Mouse (Mus musculus) 3134 (cell line): ENCODE data around the gene Alox12b.

Source experiments
- DNase-seq: peaks from one replicate; pipeline ENCODE4 v3.0.0-alpha.2; 2011; ENCODE audit warnings: low spot score; ENCODE audit not compliant: insufficient read length; ENCODE audit errors: extremely low read depth

Gene Alox12b

DNA sequence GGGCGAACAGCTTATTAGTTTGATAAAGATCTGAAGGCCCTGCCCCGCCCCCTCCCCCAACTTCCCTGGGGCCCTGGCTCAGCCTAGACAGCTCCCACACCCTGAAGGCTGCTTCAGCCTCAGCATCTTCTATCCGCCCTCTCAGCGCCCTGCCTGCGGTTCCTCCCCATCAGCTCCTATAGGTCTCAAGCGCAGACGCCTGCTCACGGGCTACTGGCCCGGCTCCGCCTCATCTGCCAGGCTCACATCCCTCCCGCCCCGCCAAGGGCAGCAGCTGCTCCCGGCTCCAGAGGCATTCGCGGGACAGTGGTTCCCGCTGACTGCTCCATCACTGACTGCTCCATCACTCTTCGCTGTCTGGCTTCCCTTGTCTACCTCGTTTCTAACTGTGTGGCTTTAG is at the start of gene Alox12b:
TSS of gene Alox12b (plus strand) at position 190 of the 400 bp plus-strand sequence.
- no peak for DNase-seq

DNA sequence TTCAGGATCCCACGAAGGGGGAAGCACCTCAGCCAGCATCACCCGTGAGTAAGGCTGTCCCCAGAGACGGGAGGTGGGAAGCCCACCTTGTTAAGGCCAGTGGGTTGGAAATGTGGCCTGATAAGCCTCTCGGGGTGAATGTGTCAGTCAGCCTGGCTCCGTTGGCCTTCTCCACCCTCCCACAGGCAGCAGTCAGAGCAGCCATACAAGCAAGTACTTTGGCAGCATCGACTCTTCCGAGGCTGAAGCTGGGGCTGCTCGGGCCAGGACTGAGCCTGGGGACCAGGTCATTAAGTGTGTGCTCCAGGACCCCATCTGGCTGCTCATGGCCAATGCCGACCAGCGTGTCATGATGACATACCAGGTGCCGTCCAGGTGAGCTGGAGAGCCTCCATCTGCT is 49.1 kb upstream of the Alox12b start:
- no peak for DNase-seq

DNA sequence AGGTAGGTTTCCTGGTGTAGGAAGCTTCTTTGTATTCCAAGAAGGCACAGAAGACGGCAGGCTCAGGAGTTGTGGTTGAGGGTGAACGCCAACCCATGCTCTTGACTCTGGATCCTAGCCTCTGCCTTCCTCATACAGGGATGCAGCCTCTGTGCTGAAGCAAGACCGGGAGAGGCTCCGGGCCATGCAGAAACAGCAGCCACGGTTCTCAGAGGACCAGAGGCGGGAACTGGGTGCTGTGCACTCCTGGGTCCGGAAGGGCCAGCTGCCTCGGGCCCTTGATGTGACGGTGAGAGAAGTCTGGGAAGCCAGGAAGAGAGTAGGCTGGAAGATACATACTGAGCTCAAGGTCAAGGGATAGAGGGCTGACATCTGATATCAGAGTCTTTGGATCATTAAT is 48.6 kb upstream of the Alox12b start:
- DNase-seq: no peak

DNA sequence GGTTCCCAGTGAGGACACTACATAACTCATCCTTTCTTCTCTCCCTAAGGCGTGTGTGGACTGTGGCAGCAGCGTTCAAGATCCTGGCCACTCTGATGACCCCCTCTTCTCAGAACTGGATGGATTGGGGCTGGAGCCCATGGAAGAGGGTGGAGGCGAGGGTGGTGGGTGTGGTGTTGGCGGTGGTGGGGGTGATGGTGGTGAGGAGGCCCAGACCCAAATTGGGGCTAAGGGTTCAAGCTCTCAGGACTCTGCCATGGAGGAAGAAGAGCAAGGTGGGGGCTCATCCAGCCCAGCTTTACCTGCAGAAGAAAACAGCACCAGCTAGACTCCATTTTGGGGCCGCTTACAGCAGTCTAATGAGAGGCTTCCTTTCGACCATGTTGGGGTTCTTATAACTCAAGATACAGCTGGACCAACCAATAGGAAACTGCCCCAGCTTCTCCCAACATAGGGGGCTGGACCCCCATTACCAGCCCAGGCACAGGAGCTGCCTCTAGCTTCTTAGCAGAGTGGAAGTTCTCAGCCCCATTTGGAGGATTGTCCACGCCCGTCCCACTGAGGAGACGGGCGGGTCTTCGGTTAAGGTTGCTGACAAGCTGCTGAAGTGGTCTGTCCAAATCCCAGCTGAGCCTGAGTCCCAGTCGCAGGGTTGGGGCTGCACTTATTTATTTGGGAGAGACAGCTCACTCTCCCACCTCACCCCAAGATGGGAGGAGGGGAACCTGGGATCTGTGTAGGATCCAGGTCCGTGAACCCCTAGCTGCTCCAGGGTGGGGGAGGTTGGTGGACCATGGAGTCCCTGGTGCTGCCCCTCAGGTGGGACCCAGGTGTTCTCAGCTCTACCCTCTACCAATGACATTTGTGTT is 47.5 kb upstream of the Alox12b start:
- no peak for DNase-seq

DNA sequence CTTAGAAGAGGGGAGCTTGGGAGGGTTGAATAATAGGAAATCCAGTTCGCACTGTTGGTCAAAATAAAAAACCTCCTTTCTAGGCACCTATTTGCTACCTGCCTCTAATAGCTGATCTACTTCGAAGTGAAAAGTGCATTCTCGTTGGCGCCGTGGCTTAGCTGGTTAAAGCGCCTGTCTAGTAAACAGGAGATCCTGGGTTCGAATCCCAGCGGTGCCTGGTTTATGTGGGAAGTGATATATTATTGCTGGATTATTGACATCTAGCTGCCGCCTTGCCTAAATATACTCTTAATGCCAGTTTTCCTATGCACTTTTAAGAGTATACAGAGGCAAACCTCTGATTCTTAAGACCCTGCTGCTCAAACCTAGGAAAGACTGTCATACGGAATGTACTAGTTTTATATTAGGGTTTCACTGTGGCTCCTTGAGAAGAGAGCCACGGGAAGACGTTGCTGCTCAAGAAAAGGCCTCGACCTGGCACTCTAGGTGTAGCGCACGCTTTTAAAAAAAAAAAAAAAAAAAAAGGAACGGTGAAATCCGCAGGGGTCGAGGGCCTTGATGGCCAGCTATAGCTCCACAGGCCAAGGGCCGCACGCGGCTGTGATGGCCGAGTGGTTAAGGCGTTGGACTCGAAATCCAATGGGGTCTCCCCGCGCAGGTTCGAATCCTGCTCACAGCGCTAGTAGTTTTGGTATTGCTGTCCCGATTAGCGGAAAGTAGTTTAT is 46.3 kb upstream of the Alox12b start:
- DNase-seq: peak; percentile 86

DNA sequence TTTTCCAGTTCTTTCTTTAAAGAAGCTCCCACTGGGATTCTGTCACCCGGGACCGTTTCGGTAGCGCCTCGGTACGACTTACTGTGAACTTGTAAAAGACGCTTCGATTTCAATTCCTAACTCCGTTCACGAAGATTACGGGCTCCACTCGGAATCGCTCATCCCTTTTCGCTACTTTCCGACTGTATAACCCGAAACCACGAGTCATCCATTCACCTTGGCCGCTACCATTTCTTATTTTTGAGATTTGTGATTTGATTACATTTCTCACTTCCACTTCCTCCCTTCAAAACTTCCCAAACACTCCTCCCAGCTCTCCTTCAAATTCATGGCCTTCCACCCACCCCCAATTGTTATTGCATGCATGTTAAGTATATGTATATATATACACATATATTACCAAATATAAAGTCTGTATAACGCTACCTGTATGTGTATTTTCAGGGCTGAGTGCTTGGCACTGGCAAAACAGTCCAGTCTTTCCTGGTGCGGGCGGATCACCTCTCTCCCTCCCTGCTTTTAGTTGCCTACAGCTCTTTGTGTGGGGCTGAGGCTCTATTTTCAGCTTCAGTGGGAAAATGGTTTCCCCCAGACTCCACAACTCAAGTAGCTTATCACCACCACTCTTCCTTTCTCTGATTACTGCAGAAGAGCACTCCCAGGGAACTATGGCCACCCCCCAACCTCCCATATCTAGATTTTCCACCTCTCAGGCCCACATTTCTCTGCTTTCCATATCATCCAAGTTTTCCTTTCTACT is 45.6 kb upstream of the Alox12b start:
- DNase-seq: no peak

DNA sequence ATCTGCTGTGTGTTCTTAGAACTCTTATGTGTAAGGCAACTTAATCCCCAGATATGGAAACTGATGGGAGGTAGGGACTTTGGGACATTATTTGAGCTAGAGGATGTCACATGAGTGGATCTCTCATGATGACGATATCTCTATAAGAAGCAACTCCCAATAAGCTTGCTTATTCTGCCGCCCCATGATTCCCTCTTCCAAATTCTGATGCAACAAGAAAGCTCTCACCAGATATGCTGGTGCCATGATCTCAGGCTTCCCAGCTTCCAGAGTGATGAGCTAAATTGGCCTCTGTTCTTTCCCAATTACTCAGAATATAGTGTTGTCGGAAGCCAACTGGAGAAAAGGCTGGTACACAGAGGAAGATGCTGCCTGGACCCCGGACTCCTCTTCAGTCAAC is 44.9 kb upstream of the Alox12b start:
- DNase-seq: no peak

DNA sequence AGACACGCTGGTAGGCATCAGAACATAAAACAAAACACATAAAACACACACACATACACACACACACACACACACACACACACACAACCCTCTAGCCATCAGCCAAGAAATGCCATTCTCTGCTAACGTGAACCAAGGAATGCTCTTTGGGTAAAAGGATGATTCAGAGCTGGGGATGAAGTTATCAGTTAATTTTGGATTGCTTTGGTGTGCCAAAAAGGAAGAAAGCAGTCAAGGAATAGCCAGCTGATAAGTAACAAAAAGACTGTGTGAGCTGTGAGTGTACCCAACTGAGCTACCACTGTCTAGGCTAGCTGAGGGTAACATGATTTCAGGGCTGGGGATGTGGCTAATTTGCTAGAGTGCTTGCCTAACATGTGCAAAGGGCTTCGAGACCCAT is 42.8 kb upstream of the Alox12b start:
- DNase-seq: no peak

DNA sequence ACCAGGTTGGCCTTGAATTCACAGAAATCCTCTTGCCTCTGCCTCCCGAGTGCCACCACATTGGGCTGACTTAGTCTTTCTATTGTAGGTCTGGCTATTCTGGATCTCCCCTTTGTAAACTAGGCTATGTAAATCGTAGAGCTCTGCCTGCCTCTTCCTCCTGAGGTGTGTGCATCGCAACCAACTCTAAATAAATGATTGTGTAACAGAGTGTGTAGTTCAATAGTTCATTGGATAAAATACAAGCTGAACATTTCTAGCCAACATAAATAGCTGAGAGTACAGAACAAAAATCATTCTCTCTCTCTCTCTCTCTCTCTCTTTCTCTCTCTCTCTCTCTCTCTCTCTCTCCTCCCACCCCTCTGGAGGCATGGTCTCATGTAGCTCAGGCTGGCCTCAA is 42.2 kb upstream of the Alox12b start:
- no peak for DNase-seq

DNA sequence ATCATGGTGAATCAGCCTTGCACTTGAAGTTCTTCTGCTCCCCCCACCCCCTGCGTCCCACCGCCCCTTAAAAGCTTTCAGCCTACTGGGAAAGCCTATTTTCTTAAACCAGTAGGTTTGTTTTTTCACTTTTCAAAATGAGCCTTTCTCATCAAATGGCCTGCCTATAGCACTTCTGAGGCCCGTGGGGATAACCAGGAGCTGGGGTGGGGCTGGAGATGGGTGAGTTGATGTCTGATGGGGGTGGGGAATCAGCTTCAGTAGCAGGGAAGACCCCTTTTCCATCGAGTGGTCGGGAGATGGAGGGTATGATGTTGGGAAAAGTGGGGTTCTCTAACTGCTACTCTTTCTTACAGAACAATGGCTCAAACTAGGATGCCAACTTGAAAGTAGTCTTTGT is 39.9 kb upstream of the Alox12b start:
- DNase-seq: no peak

DNA sequence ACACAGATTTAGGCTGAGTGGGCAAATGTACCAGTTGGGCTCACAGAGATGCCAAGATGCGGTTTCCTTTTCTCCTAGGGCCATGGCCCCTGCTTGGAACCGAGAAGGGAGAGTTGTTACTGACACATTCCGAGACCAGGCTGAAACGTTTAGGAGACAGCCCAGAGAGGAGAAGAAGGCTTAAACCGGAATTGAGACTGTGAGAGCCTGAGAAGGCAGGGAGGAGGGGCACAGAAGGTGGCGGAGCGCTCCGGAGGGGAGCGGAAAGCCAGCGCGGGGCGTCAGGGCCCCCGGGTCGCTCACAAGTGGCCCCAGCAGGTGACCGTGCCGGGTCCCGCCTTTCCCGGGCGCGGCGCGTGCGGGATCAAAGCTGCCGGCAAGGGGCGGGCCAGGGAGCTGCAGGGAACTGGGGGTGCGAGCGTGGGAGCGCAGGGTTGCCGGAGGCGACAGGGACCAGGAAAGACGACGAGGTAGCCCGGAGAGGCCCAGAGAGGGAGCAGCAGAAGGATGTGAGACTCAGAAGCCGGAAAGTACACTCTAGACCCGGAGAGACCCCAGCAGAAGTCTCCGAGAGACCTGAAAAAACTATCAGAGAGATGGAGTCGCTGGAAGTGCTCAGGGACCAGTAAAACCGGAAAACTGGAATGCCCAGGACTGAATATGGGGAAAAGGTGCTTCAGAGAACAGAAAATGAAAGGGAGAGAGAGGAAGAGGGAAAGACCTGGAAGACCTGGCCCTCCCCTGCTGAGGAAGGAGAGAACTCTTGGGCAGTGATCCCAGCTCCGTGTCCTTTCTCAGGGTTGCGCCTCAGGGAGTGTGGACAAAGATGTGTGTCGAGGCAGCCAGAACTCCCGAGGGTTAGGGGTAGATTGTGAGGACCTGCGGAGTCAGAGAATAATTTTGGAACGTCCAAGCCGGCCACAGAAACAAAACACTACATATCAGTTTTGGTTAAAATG is 38.8 kb upstream of the Alox12b start:
- peak; percentile 84 for DNase-seq

DNA sequence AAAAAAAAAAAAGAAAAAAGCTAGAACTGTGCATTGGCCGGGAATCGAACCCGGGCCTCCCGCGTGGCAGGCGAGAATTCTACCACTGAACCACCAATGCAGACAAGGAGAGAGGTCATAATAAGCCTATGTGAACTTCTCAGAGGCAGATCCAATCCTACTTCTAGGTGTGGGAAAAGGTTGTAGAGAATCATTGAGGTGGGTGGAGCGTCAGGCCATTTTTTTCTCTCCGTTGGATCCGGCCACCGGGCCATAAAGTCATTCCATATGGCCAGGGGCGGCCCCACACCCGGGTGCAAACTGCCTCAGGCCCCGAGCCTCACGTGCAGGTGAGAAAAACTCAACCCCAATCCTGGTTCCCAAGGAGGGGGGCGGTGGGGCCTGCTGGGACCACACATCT is 38.0 kb upstream of the Alox12b start:
- peak; percentile 85 for DNase-seq

DNA sequence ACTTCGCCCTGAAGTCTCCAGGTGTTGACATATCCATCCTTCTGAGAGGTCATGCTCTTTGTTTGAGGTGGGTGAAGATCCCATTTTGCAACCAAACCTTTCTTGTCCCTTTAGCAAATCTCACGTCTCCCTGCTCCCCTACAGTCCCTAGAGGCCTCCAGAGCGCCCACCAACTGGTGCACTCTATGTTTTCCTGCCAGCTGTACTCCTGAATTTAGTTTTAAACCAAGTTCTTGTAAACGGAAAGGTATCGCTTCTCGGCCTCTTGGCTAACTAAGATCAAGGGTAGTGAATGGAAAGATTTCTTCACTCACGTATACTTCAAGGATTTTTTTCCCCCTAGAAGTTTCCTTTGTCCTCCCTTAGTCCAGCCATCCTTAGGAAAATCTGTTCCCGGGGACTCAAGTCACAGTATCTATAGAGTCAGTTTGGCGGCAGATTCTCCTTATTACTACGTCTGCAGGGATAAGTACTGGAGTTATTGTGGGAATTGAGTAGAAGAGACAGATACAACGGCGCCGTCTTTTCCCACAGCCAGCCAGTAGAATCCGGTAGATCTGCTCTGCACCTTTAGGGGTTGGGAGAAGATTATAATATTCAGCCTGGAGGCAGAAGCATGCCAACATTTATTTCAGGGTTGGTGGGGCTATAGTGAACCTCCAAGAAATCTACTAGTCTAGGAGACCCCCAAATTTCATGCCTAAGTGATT is 37.2 kb upstream of the Alox12b start:
- no peak for DNase-seq

DNA sequence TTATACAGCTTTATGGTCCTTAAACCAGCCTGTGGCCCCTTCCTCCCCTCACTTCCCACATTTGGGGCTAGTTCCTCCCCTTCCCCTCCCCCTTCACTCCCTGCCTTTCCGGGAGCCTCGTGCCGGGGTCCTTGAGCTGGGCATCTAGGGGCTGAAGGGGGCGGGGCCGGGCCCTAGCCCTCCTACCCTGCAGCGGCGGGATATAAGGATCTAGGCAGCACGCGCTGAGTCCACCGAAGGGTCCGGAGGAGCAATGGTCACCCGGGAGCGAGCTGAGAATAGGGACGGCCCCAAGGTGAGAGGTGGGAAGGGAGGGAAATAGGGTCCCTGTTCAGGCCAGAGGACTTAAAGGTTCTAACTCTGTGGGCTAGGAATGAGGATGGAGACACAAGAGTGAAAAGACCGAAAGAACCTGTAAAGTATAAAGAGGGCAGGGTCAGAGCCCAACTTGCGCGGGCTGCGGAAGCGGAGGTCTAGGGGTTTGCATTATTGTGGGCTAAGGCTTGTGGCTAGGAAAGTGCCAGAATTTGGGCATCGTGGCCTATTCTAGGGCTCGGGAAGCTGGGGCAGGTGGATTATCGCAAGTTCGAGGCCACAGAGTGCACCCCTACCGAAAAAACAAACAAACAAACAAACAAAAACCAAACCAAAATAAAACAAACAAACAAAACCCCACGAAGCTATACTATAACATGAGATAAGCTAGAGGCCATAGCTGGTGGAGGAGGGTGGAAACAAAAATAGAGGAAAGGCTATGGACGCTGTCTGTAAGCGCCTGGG is 36.4 kb upstream of the Alox12b start, which contains the start of gene Hes7:
TSS of gene Hes7 (plus strand) at position 184 of the 780 bp plus-strand sequence.
- DNase-seq: no peak

DNA sequence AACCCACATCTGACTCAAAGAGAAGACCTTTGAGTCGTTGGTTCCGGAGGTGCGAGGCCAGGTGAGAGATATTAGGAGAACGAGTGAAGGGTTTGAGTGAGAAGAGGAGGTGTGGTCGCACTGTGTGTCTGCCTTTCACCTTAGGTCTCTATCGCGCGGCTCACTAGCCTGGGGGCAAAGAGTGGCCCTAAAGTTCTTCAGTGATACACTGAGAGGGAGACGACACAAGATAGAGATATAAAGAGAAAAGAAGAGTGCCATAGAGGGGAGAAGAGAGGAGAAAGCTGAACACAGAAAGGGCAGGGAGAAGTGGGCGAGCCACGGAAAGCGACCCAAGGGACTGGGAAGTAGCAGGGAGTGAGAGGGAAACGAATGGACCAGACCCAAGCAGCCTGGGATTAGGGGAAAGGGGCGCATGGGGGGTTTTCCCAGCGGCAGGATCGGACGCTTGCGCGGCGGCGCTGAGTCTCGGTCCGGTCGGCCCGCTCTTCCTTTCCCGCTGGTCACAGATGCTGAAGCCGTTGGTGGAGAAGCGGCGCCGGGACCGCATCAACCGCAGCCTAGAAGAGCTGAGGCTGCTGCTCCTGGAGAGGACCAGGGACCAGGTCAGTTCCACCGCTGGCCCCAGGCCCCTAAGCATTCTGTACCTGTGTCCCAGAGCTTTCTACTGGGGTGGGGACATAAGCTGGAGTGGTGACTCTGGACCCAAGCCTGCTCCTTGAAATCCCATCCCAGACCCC is 35.6 kb upstream of the Alox12b start:
- DNase-seq: no peak

DNA sequence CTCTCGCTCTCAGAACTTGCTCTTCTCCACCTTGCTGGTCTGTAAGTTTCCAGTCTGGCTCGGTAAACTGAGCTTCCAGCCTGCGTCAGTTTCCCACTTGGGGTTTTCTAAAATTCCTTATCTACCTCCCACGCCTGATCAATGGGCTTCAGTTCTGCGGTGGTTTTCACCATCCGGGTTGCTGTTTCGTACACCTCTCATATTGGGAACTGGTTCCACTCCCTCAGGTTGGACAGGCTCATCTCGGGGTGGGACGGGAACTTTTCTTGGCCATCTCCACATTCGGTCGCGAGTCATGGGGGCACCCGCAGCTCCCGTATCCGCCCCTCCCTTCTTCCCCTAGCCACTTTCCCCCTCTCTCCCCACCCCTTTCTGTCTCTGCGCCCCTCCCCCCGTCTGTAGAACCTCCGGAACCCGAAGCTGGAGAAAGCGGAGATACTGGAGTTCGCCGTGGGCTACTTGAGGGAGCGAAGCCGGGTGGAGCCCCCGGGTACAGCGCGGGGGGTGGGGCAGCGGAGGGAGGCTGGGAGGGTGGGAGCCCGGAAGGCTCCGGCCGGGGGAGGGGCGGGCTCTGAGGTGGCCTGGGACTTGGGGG is 35.0 kb upstream of the Alox12b start:
- DNase-seq: no peak

DNA sequence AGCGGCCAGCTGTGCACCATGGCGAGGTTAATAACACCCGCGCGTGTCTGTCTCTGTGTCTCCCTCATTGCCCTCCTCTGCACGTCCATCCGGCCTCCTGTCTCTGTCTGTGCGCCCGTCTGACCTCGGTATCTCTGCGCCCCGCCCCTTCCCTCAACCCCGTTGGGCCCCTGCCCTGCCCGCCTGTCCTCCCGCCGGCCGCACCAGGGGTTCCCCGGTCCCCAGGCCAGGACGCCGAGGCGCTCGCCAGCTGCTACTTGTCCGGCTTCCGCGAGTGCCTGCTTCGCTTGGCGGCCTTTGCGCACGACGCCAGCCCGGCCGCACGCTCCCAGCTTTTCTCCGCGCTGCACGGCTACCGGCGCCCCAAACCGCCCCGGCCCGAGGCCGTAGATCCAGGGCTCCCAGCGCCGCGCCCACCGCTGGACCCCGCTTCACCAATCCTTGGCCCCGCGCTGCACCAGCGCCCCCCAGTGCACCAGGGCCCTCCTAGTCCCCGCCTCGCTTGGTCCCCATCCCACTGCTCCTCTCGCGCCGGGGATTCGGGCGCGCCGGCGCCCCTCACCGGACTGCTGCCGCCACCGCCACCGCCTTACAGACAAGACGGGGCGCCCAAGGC is 34.3 kb upstream of the Alox12b start, which contains the start of gene 9130213A22Rik:
TSS of gene 9130213A22Rik (minus strand) at position 254 of the 616 bp plus-strand sequence.
- DNase-seq: peak; percentile 90
